Mouse (Mus musculus) heart, embryonic 14.5 days (tissue): Measurements from ENCODE around the gene Cacna1a. TPM values are rescaled to one million over a fixed set of nuclear protein-coding genes. Genes with fewer than 3 reads are reported as not detected.

Source experiments
- ATAC-seq: fragments of 200-750 bp; cut with Nextera tagmentation; 2 replicates; pipeline ENCODE4 v1.8.0; 2017; ENCODE audit warnings: low read depth, moderate TSS enrichment; ENCODE audit not compliant: insufficient number of reproducible peaks, insufficient read depth, low FRiP score
- H3K27ac ChIP-seq, 2 experiments: fragments of 200-500 bp in 1 of 2; fragments of 300-500 bp in 1 of 2; sonication (generic) in 1 of 2; replicated peaks in 1 of 2; 2 replicates each; pipeline ENCODE4 v1.5.1; 2012 to 2014; ENCODE audit warnings: low read depth in 2 of 2, low read length in 2 of 2, control low read depth in 1 of 2, mild to moderate bottlenecking in 1 of 2, mixed read lengths in 1 of 2; ENCODE audit not compliant: control insufficient read depth in 1 of 2, insufficient read depth in 1 of 2
- H3K27me3 ChIP-seq: fragments of 300-500 bp; sonication (generic); 2 replicates; pipeline ENCODE4 v1.6.1; 2014; ENCODE audit warnings: mild to moderate bottlenecking, low read length, control low read depth; ENCODE audit not compliant: control insufficient read depth, insufficient read depth
- H3K36me3 ChIP-seq: fragments of 300-500 bp; sonication (generic); 2 replicates; pipeline ENCODE4 v1.6.1; 2014; ENCODE audit warnings: mild to moderate bottlenecking, control low read depth, low read length, mixed read lengths; ENCODE audit not compliant: control insufficient read depth, insufficient read depth
- H3K4me1 ChIP-seq, 2 experiments: fragments of 200-500 bp in 1 of 2; fragments of 300-500 bp in 1 of 2; sonication (generic) in 1 of 2; 2 replicates each; pipeline ENCODE4 v1.6.1; 2012 to 2014; ENCODE audit warnings: low read length in 2 of 2, control low read depth in 1 of 2, mixed read lengths in 1 of 2; ENCODE audit not compliant: control insufficient read depth in 2 of 2, insufficient read depth in 2 of 2
- H3K4me2 ChIP-seq: fragments of 300-500 bp; sonication (generic); 2 replicates; pipeline ENCODE4 v1.6.1; 2014; ENCODE audit warnings: mild to moderate bottlenecking, low read length
- H3K4me3 ChIP-seq, 2 experiments: fragments of 200-500 bp in 1 of 2; fragments of 300-500 bp in 1 of 2; sonication (generic) in 1 of 2; 2 replicates each; pipeline ENCODE4 v1.5.1; 2012 to 2014; ENCODE audit warnings: low read length in 2 of 2, mild to moderate bottlenecking in 2 of 2, control low read depth in 1 of 2, low read depth in 1 of 2, moderate library complexity in 1 of 2; ENCODE audit not compliant: control insufficient read depth in 1 of 2, insufficient read depth in 1 of 2
- H3K9ac ChIP-seq: fragments of 300-500 bp; sonication (generic); 2 replicates; pipeline ENCODE4 v1.6.1; 2014; ENCODE audit warnings: mild to moderate bottlenecking, low read length
- H3K9me3 ChIP-seq: fragments of 300-500 bp; sonication (generic); 2 replicates; pipeline ENCODE4 v1.6.1; 2016; ENCODE audit warnings: low read length, control low read depth; ENCODE audit not compliant: control insufficient read depth
- WGBS: fragments of 180-500 bp; shearing (Covaris S2); extraction: QIAGEN DNeasy Blood & Tissue Kit; methylation state at CpG from one replicate; pipeline ENCODE4 v1.1.7; 2014; 5-methylcytosine and 5-hydroxymethylcytosine counted together
- polyA plus RNA-seq: library from polyadenylated mRNA; unstranded; fragments of >200 nt; fragmentation: Nextera tagmentation; extraction: Ambion mirVana; gene quantifications from 2 replicates; pipeline ENCODE4 v1.2.1, GENCODE M21; 2014

Gene Cacna1a
- polyA plus RNA-seq, 1 experiment from 2014 or later: 8.4 TPM

GRCm38 (mm10) chr8:84677305-84677704 lies 289.1 kb downstream of the Cacna1a start:
- Histone ChIP-seq H3K9ac (no peak overlapping the region), H3K4me2 (no peak overlapping the region), H3K4me1 (peaks cover 8 to 14% of the 10 kb centered on the region in 2 experiments; a peak in 3 of 4 replicates), H3K4me3 (no peak overlapping the region), H3K9me3 (no peaks in the 10 kb centered on the region), H3K27me3 (no peaks in the 10 kb centered on the region), H3K36me3 (peaks cover 48% of the 10 kb centered on the region), H3K27ac (no peak overlapping the region)
- no peak for ATAC-seq
- WGBS: 88% methylated on average over 5 of the region's 5 CpGs

- Histone ChIP-seq H3K9ac (no peak overlapping the region; the same call in 1 of the 2 replicates), H3K27me3 (no peaks in the 10 kb centered on the region), H3K36me3 (peaks cover 20% of the 10 kb centered on the region), H3K4me1 (peaks cover 19 to 37% of the 10 kb centered on the region in 2 experiments), H3K27ac (0 out of 4 replicates have a peak overlapping the region, but pooled peaks of 1 of the 2 experiments have one; percentile 9), H3K9me3 (no peaks in the 10 kb centered on the region), H3K4me2 (no peak overlapping the region), H3K4me3 (no peak overlapping the region)
- no peak for ATAC-seq
- 51% methylated on average over 2 of the region's 2 CpGs for WGBS
Observed at GRCm38 (mm10) chr8:84681476-84681875, 293.2 kb downstream of the Cacna1a start.

- WGBS: 59% methylated on average over 2 of the region's 2 CpGs
- no peak for ATAC-seq
- Histone ChIP-seq H3K9me3 (no peaks in the 10 kb centered on the region), H3K4me2 (no peak overlapping the region), H3K9ac (peak overlapping the region; percentile 54; the same call in 1 of the 2 replicates), H3K4me1 (peaks cover 17 to 38% of the 10 kb centered on the region in 2 experiments), H3K27me3 (no peaks in the 10 kb centered on the region), H3K4me3 (no peak overlapping the region), H3K27ac (0 out of 4 replicates have a peak overlapping the region, but pooled peaks of 1 of the 2 experiments have one; percentile 14), H3K36me3 (peaks cover 14% of the 10 kb centered on the region)
Observed at GRCm38 (mm10) chr8:84682257-84682656, 294.0 kb downstream of the Cacna1a start.

- Histone ChIP-seq H3K4me2 (no peak overlapping the region), H3K4me3 (no peak overlapping the region), H3K9ac (no peak overlapping the region), H3K9me3 (no peaks in the 10 kb centered on the region), H3K27ac (no peak overlapping the region), H3K36me3 (peaks cover 13% of the 10 kb centered on the region), H3K27me3 (no peaks in the 10 kb centered on the region), H3K4me1 (peaks cover 18 to 47% of the 10 kb centered on the region in 2 experiments)
- 65% methylated on average over 3 of the region's 3 CpGs for WGBS
- no peak for ATAC-seq
Observed at GRCm38 (mm10) chr8:84684537-84684936, 296.3 kb downstream of the Cacna1a start.

- H3K4me2 ChIP-seq: peak within 1 kb of the TSS; percentile 87
- peaks cover 17% of the 10 kb centered on the region for H3K36me3 ChIP-seq
- H3K27me3 ChIP-seq: no peaks in the 10 kb centered on the region
- H3K9me3 ChIP-seq: no peaks in the 10 kb centered on the region
- H3K27ac ChIP-seq: peak within 1 kb of the TSS; percentile 40 to 95; a peak in 3 of 4 replicates
- WGBS: 13% methylated on average over 18 of the region's 20 CpGs
- H3K4me1 ChIP-seq: peaks cover 17 to 49% of the 10 kb centered on the region in 2 experiments
- peak within 1 kb of the TSS; percentile 56 to 99 for H3K4me3 ChIP-seq
- peak within 1 kb of the TSS; percentile 100 for H3K9ac ChIP-seq
- no peak for ATAC-seq
Observed at GRCm38 (mm10) chr8:84686191-84687002, 298.2 kb downstream of the Cacna1a start, which contains the start of gene Trmt1. TSS of gene Trmt1 (plus strand) at chr8:84686307.

- Histone ChIP-seq H3K27me3 (no peaks in the 10 kb centered on the region), H3K27ac (peak overlapping the region; percentile 83 to 95), H3K9ac (peak overlapping the region; percentile 100), H3K4me3 (peak overlapping the region; percentile 93 to 99), H3K4me1 (peaks cover 14 to 45% of the 10 kb centered on the region in 2 experiments), H3K9me3 (no peaks in the 10 kb centered on the region), H3K36me3 (peaks cover 25% of the 10 kb centered on the region), H3K4me2 (peak overlapping the region; percentile 87)
- peak; percentile 38 for ATAC-seq
- under 1% methylated on average over 57 of the region's 62 CpGs for WGBS
Observed at GRCm38 (mm10) chr8:84687003-84687704, 298.9 kb downstream of the Cacna1a start.

GRCm38 (mm10) chr8:84687705-84688100 lies 299.5 kb downstream of the Cacna1a start, which contains the start of gene Nacc1:
TSS of gene Nacc1 (minus strand) at chr8:84687862.
- Histone ChIP-seq H3K4me1 (peaks cover 14 to 41% of the 10 kb centered on the region in 2 experiments), H3K36me3 (peaks cover 27% of the 10 kb centered on the region), H3K9me3 (no peaks in the 10 kb centered on the region), H3K4me3 (peak within 1 kb of the TSS; percentile 93 to 99), H3K4me2 (peak within 1 kb of the TSS; percentile 87), H3K9ac (peak within 1 kb of the TSS; percentile 100), H3K27ac (peak within 1 kb of the TSS; percentile 83 to 95), H3K27me3 (no peaks in the 10 kb centered on the region)
- peak; percentile 77 for ATAC-seq
- WGBS: under 1% methylated on average over 37 of the region's 37 CpGs
